Mouse (Mus musculus): Measurements from ENCODE around the gene Paqr8. TPM values are rescaled to one million over a fixed set of nuclear protein-coding genes. Genes with fewer than 3 reads are reported as not detected.
"Not testable (repeated sequence)": the region's sequence is repeated elsewhere in the genome, so short reads cannot be mapped to it uniquely, and the experiment has no call there.

Paqr8 gene
- polyA plus RNA-seq, 1 experiment from 2014 or later: 4.1 TPM

- no peaks in the 10 kb centered on the region for H3K27me3 ChIP-seq (replicated peaks)
Measured at GRCm38 (mm10) chr1:20912527-20913171, 22.2 kb downstream of the Paqr8 start.

GRCm38 (mm10) chr1:20914769-20915168 is 24.4 kb downstream of the Paqr8 start:
- H3K4me1 ChIP-seq (replicated peaks): no peaks in the 10 kb centered on the region; the same call in 1 of the 2 replicates
- H3K4me3 ChIP-seq: no peak overlapping the region
- no peak overlapping the region for H3K27ac ChIP-seq (ENCODE audit: poor library complexity, severe bottlenecking)
- 85% methylated on average over 3 of the region's 3 CpGs for WGBS
- H3K4me2 ChIP-seq: no peak overlapping the region
- H3K27me3 ChIP-seq (replicated peaks): no peaks in the 10 kb centered on the region
- ATAC-seq (ENCODE audit: insufficient number of reproducible peaks, low FRiP score): no peak
- no peak overlapping the region for H3K9ac ChIP-seq
- no peaks in the 10 kb centered on the region for H3K9me3 ChIP-seq (replicated peaks)
- H3K36me3 ChIP-seq: no peaks in the 10 kb centered on the region

More at GRCm38 (mm10) chr1:20912527-20913171, 22.2 kb downstream of the Paqr8 start:
- Histone ChIP-seq H3K27ac (ENCODE audit: poor library complexity, severe bottlenecking) (no peak overlapping the region), H3K4me1 (replicated peaks) (peaks cover 3% of the 10 kb centered on the region; the same call in 1 of the 2 replicates), H3K36me3 (no peaks in the 10 kb centered on the region), H3K9me3 (replicated peaks) (no peaks in the 10 kb centered on the region), H3K4me2 (no peak overlapping the region; the same call in 1 of the 2 replicates), H3K9ac (no peak overlapping the region; the same call in 1 of the 2 replicates), H3K4me3 (no peak overlapping the region)
- WGBS: 58% methylated on average over 13 of the region's 13 CpGs
- ATAC-seq (ENCODE audit: insufficient number of reproducible peaks, low FRiP score): no peak

- H3K4me3 ChIP-seq: no peak overlapping the region
- 76% methylated on average over 5 of the region's 5 CpGs for WGBS
- H3K4me1 ChIP-seq (replicated peaks): no peaks in the 10 kb centered on the region; the same call in 1 of the 2 replicates
- ATAC-seq (ENCODE audit: insufficient number of reproducible peaks, low FRiP score): no peak
- no peak overlapping the region for H3K9ac ChIP-seq
- no peak overlapping the region for H3K4me2 ChIP-seq
- H3K27ac ChIP-seq (ENCODE audit: poor library complexity, severe bottlenecking): no peak overlapping the region
- no peaks in the 10 kb centered on the region for H3K27me3 ChIP-seq (replicated peaks)
- no peaks in the 10 kb centered on the region for H3K36me3 ChIP-seq
- no peaks in the 10 kb centered on the region for H3K9me3 ChIP-seq (replicated peaks)
Measured at GRCm38 (mm10) chr1:20915608-20916007, 25.2 kb downstream of the Paqr8 start.

- no peaks in the 10 kb centered on the region for H3K9me3 ChIP-seq (replicated peaks)
- H3K4me2 ChIP-seq: no peak overlapping the region
- no peaks in the 10 kb centered on the region for H3K36me3 ChIP-seq
- 71% methylated on average over 6 of the region's 6 CpGs for WGBS
- no peak overlapping the region for H3K4me3 ChIP-seq
- peaks cover under 1% of the 10 kb centered on the region for H3K4me1 ChIP-seq (replicated peaks)
- no peak overlapping the region for H3K9ac ChIP-seq
- H3K27ac ChIP-seq (ENCODE audit: poor library complexity, severe bottlenecking): no peak overlapping the region
- no peaks in the 10 kb centered on the region for H3K27me3 ChIP-seq (replicated peaks)
- ATAC-seq (ENCODE audit: insufficient number of reproducible peaks, low FRiP score): no peak
Measured at GRCm38 (mm10) chr1:20917496-20918050, 27.2 kb downstream of the Paqr8 start.

- H3K4me3 ChIP-seq: no peak overlapping the region
- no peaks in the 10 kb centered on the region for H3K36me3 ChIP-seq
- no peak overlapping the region for H3K9ac ChIP-seq
- ATAC-seq (ENCODE audit: insufficient number of reproducible peaks, low FRiP score): no peak
- 86% methylated on average over 2 of the region's 2 CpGs for WGBS
- no peak overlapping the region for H3K4me2 ChIP-seq
- no peak overlapping the region for H3K27ac ChIP-seq (ENCODE audit: poor library complexity, severe bottlenecking)
- H3K9me3 ChIP-seq (replicated peaks): no peaks in the 10 kb centered on the region
- peaks cover 8% of the 10 kb centered on the region for H3K4me1 ChIP-seq (replicated peaks)
- H3K27me3 ChIP-seq (replicated peaks): no peaks in the 10 kb centered on the region
Measured at GRCm38 (mm10) chr1:20919728-20920127, 29.3 kb downstream of the Paqr8 start.

GRCm38 (mm10) chr1:20921081-20921528 is 30.7 kb downstream of the Paqr8 start:
- H3K36me3 ChIP-seq: no peaks in the 10 kb centered on the region
- 78% methylated on average over 10 of the region's 10 CpGs for WGBS

GRCm38 (mm10) chr1:20922612-20923399 is 32.4 kb downstream of the Paqr8 start:
- no peak overlapping the region for H3K4me3 ChIP-seq
- no peaks in the 10 kb centered on the region for H3K36me3 ChIP-seq
- H3K27me3 ChIP-seq (replicated peaks): no peaks in the 10 kb centered on the region
- no peak overlapping the region for H3K9ac ChIP-seq
- no peaks in the 10 kb centered on the region for H3K9me3 ChIP-seq (replicated peaks)
- H3K4me2 ChIP-seq: no peak overlapping the region
- no peak for ATAC-seq (ENCODE audit: insufficient number of reproducible peaks, low FRiP score)
- H3K4me1 ChIP-seq (replicated peaks): peaks cover 10% of the 10 kb centered on the region
- 38% methylated on average over 11 of the region's 11 CpGs for WGBS
- H3K27ac ChIP-seq (ENCODE audit: poor library complexity, severe bottlenecking): no peak overlapping the region

More at GRCm38 (mm10) chr1:20921081-20921528, 30.7 kb downstream of the Paqr8 start:
- no peak for ATAC-seq (ENCODE audit: insufficient number of reproducible peaks, low FRiP score)
- no peaks in the 10 kb centered on the region for H3K9me3 ChIP-seq (replicated peaks)
- peaks cover 10% of the 10 kb centered on the region for H3K4me1 ChIP-seq (replicated peaks)
- H3K27me3 ChIP-seq (replicated peaks): no peaks in the 10 kb centered on the region
- H3K9ac ChIP-seq: no peak overlapping the region
- no peak overlapping the region for H3K4me2 ChIP-seq
- H3K4me3 ChIP-seq: no peak overlapping the region
- no peak overlapping the region for H3K27ac ChIP-seq (ENCODE audit: poor library complexity, severe bottlenecking)

- H3K4me1 ChIP-seq (replicated peaks); H3K4me3 ChIP-seq; H3K9me3 ChIP-seq (replicated peaks); ATAC-seq (ENCODE audit: insufficient number of reproducible peaks, low FRiP score); H3K27me3 ChIP-seq (replicated peaks); H3K9ac ChIP-seq; H3K36me3 ChIP-seq; H3K4me2 ChIP-seq; H3K27ac ChIP-seq (ENCODE audit: poor library complexity, severe bottlenecking): not testable (repeated sequence)
- WGBS: 75% methylated on average over 7 of the region's 7 CpGs
Measured at GRCm38 (mm10) chr1:20925324-20925723, 34.9 kb downstream of the Paqr8 start.

GRCm38 (mm10) chr1:20925926-20926325 is 35.5 kb downstream of the Paqr8 start:
- H3K9ac ChIP-seq: no peak overlapping the region
- no peaks in the 10 kb centered on the region for H3K36me3 ChIP-seq
- no peaks in the 10 kb centered on the region for H3K27me3 ChIP-seq (replicated peaks)
- peaks cover 10% of the 10 kb centered on the region for H3K4me1 ChIP-seq (replicated peaks)
- no peak overlapping the region for H3K4me3 ChIP-seq
- no peak overlapping the region for H3K27ac ChIP-seq (ENCODE audit: poor library complexity, severe bottlenecking)
- H3K9me3 ChIP-seq (replicated peaks): no peaks in the 10 kb centered on the region
- H3K4me2 ChIP-seq: no peak overlapping the region
- ATAC-seq (ENCODE audit: insufficient number of reproducible peaks, low FRiP score): no peak
- WGBS: 84% methylated on average over 4 of the region's 4 CpGs

GRCm38 (mm10) chr1:20926376-20926775 is 36.0 kb downstream of the Paqr8 start:
- no peak overlapping the region for H3K4me2 ChIP-seq
- H3K4me1 ChIP-seq (replicated peaks): peaks cover 10% of the 10 kb centered on the region
- no peaks in the 10 kb centered on the region for H3K27me3 ChIP-seq (replicated peaks)
- H3K9me3 ChIP-seq (replicated peaks): no peaks in the 10 kb centered on the region
- ATAC-seq (ENCODE audit: insufficient number of reproducible peaks, low FRiP score): no peak
- H3K36me3 ChIP-seq: no peaks in the 10 kb centered on the region
- no peak overlapping the region for H3K4me3 ChIP-seq
- WGBS: 74% methylated on average over 4 of the region's 4 CpGs
- H3K27ac ChIP-seq (ENCODE audit: poor library complexity, severe bottlenecking): no peak overlapping the region
- H3K9ac ChIP-seq: no peak overlapping the region

GRCm38 (mm10) chr1:20928487-20928886 is 38.1 kb downstream of the Paqr8 start:
- no peak for ATAC-seq (ENCODE audit: insufficient number of reproducible peaks, low FRiP score)
- no peak overlapping the region for H3K9ac ChIP-seq
- no peaks in the 10 kb centered on the region for H3K36me3 ChIP-seq
- H3K9me3 ChIP-seq (replicated peaks): no peaks in the 10 kb centered on the region
- H3K4me2 ChIP-seq: no peak overlapping the region
- WGBS: 69% methylated on average over 4 of the region's 4 CpGs
- H3K27me3 ChIP-seq (replicated peaks): no peaks in the 10 kb centered on the region
- no peak overlapping the region for H3K27ac ChIP-seq (ENCODE audit: poor library complexity, severe bottlenecking)
- peaks cover 2% of the 10 kb centered on the region; the same call in 1 of the 2 replicates for H3K4me1 ChIP-seq (replicated peaks)
- no peak overlapping the region for H3K4me3 ChIP-seq
